Mouse (Mus musculus) olfactory bulb, adult 2 months (tissue): Measurements from ENCODE around the gene Anapc10.

ENCODE experiments used
- CTCF ChIP-seq: fragments of 200-500 bp; IDR thresholded peaks from 2 replicates; pipeline ENCODE4 v1.5.1; 2012; ENCODE audit warnings: low read depth, mild to moderate bottlenecking, low read length, moderate library complexity; ENCODE audit not compliant: insufficient read depth
- POLR2A ChIP-seq: fragments of 200-500 bp; IDR thresholded peaks from 2 replicates; pipeline ENCODE4 v1.6.1; 2012; ENCODE audit warnings: mild to moderate bottlenecking, low read depth, low read length, moderate library complexity; ENCODE audit not compliant: insufficient read depth

GRCm38 (mm10) chr8:79748171-79748570, 36.6 kb downstream of the Anapc10 start:
- TF ChIP-seq POLR2A (no peak), CTCF (no peak)
